Mouse (Mus musculus) spleen, adult 2 months (tissue): ENCODE data around the gene Smg6. TPM values are rescaled to one million over a fixed set of nuclear protein-coding genes. Genes with fewer than 3 reads are reported as not detected.

Experiments used
- DNase-seq, 2 experiments: peaks; one replicate each; pipeline versions ENCODE4 v3.0.0 to v3.0.0-alpha.2; 2012 to 2021; ENCODE audit warnings: low spot score in 2 of 2, low read depth in 1 of 2
- H3K27ac ChIP-seq: fragments of 200-500 bp; 2 replicates; pipeline ENCODE4 v1.5.1; 2012; ENCODE audit warnings: low read length, inconsistent platforms; ENCODE audit not compliant: insufficient read depth
- H3K27me3 ChIP-seq: fragments of 200-500 bp; 2 replicates; pipeline ENCODE4 v1.6.1; 2012; ENCODE audit warnings: mild to moderate bottlenecking, moderate library complexity, low read length, inconsistent platforms; ENCODE audit not compliant: control insufficient read depth, insufficient read depth
- H3K36me3 ChIP-seq: fragments of 200-500 bp; 2 replicates; pipeline ENCODE4 v1.6.1; 2012; ENCODE audit warnings: mild to moderate bottlenecking, low read length, inconsistent platforms; ENCODE audit not compliant: control insufficient read depth, insufficient read depth
- H3K4me1 ChIP-seq: fragments of 200-500 bp; 2 replicates; pipeline ENCODE4 v1.6.1; 2011; ENCODE audit warnings: inconsistent platforms; ENCODE audit not compliant: control insufficient read depth, insufficient read depth, insufficient read length
- H3K4me3 ChIP-seq: fragments of 200-500 bp; 2 replicates; pipeline ENCODE4 v1.5.1; 2011; ENCODE audit warnings: mild to moderate bottlenecking, inconsistent platforms; ENCODE audit not compliant: insufficient read depth, insufficient read length; ENCODE audit errors: extremely low read depth
- CTCF ChIP-seq: fragments of 200-500 bp; IDR thresholded peaks from 2 replicates; pipeline ENCODE4 v1.5.1; 2011; ENCODE audit warnings: mild to moderate bottlenecking, inconsistent platforms; ENCODE audit not compliant: insufficient read depth, insufficient read length, insufficient replicate concordance; ENCODE audit errors: extremely low read depth
- POLR2A ChIP-seq: fragments of 200-500 bp; IDR thresholded peaks from 2 replicates; pipeline ENCODE4 v1.6.1; 2011; ENCODE audit warnings: low read depth, low read length, inconsistent platforms
- WGBS: fragments of 180-500 bp; shearing (Covaris S2); methylation state at CpG from one replicate; pipeline ENCODE4 v1.1.7; 2018; 5-methylcytosine and 5-hydroxymethylcytosine counted together
- polyA plus RNA-seq: library from polyadenylated mRNA; depleted of rRNA; stranded (reverse); fragments of >200 nt; gene quantifications from 2 replicates; pipeline ENCODE4 v1.2.3, GENCODE M21; 2012

Smg6 gene
- polyA plus RNA-seq, 1 experiment: 28.6 TPM

DNA sequence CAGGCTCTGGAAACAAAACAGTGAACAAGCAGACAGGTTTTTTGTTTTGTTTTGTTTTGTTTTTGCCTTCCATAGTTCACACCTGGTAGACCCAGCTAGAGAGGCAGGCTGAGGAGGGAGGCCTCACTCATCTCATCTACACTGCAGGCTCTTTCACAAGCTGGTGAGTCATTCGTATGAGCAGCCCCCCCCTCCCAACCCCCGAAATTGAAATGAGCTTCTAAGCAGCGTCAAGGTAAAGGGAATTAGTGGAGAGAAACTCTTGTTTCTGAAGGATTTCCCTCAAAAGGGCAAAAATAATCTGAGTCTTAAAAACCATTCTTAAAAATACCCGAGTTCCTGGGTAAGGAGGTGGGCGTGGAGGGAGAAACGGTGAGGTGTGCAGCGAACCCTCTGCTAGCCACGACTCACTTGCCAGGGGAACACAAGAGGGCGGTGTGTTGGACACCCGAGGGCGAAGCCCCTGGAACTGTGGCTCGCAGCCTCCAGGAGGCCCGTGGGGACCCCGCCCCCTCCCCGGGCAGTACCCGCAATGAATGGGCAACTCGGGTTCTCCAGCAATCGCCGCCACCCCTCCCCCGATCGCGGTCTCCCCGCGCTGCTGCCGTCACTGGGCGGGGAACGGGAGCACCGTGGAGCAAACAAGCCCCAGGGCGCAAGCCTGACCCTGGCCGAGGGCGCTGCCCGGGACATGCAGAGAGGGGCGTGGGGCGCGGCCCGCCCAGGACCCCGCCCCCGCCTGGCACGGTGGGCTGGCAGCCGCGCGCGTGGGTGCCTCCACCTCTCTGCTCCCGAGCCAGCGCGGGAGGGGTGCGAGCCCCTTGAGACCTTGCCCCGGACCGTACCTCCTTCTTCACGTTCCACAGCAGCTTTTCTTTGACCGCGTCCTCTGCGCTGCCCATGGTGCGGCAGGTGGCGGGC, 29.4 kb upstream of the Smg6 start:
- DNase-seq: peak; percentile 8 to 41

DNA sequence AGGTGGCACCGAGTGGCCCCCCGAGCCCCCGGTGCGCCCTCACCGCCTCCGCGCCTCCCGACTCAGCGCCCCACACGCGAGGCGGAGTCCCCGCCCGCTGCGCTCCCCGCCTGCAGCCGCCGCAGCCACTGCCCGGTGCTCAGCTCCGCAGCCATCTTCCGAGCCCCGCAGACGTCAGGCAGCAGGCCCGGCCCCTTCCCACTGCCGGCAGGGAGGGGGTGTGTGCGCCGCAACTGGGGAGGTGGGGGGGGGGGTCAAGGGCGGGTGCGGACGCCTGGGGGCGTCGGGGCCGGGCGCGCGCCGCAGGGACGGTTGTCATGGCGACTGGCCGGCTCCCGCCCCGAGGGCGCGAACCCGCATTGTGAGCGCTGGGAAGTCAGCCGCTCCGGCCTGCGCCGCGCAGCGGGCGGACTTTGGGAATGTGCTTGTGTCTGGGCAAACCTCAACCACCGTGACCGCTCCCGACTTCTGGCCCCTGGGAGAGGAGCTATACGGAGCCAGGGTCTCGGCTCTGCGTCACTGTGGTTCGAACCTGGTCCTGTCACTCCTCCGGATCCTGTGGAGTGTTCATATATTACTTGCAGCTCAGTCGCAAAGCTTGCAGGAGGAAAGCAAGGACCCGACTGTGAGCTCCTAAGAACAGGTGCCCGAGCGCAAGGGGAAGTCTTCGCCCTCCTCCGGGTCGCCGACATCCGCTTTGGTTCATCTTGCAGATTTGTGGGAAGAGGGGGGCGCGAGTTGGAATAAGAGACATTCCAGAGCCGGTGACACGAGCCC, 28.5 kb upstream of the Smg6 start, which contains the start of gene Sgsm2:
TSS of gene Sgsm2 (minus strand) at position 160 of the 777 bp plus-strand sequence.
- no peaks in the 10 kb centered on the region for H3K27me3 ChIP-seq
- DNase-seq: peak; percentile 9 to 36

More for the DNA sequence above, 29.4 kb upstream of the Smg6 start:
- peaks cover 3% of the 10 kb centered on the region; the same call in 1 of the 2 replicates for H3K4me1 ChIP-seq
- TF ChIP-seq CTCF (no peak), POLR2A (no peak)
- H3K27ac ChIP-seq: no peak overlapping the region
- WGBS: under 1% methylated on average over 46 of the region's 55 CpGs
- peak overlapping the region; percentile 75 for H3K4me3 ChIP-seq
- H3K27me3 ChIP-seq: no peaks in the 10 kb centered on the region
- peaks cover 11% of the 10 kb centered on the region for H3K36me3 ChIP-seq

DNA sequence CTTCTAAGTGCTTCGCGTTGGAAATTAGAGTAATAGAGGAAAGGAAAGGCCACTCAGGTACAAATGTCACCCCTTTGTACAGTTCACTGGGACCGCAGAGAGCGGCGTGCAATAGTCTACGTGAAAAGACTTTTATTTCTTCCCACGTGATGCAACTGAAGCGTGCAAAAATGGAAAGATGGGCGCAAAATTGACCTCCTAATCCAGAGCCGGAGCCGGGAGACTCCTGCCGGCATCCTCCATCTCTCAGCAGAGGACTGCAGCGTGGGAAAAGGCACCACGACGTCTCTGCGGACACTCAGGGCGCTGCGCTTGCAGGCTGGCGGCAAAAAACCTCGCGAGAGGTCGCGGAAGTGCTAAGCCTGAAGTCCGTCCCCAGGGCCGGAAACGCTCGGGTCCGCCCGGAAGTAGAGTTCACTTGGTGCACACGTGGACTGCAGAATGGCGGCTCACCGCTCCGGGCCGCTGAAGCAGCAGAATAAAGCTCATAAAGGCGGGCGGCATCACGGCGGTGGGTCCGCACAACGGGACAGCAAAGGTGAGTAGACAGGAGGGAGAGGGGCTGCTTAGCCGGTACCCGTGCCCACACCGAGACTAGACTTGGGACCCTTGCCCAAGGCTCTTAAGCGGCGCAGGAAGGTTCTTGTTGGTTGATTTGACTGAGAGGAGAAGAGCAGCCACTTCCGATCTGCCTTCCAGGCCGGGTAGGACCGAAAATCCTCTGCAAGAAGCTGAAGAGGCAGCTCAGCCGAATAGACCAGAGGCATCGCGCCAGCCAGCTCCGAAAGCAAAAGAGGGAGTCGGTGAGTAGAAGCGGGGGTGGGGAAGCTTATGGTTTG, 27.7 kb upstream of the Smg6 start, which contains the start of gene Tsr1:
TSS of gene Tsr1 (plus strand) at position 394 of the 839 bp plus-strand sequence.
- TF ChIP-seq POLR2A (peak; percentile 68), CTCF (no peak)
- DNase-seq: peak; percentile 80 to 92
- Histone ChIP-seq H3K4me3 (peak within 1 kb of the TSS; percentile 75), H3K36me3 (peaks cover 21% of the 10 kb centered on the region), H3K4me1 (peaks cover 3% of the 10 kb centered on the region; the same call in 1 of the 2 replicates), H3K27me3 (no peaks in the 10 kb centered on the region), H3K27ac (peak within 1 kb of the TSS; percentile 67)
- under 1% methylated on average over 54 of the region's 54 CpGs for WGBS

More for the DNA sequence above, 28.5 kb upstream of the Smg6 start, which contains the start of gene Sgsm2:
- under 1% methylated on average over 73 of the region's 74 CpGs for WGBS
- H3K36me3 ChIP-seq: peaks cover 18% of the 10 kb centered on the region
- TF ChIP-seq POLR2A (no peak), CTCF (no peak)
- peaks cover 3% of the 10 kb centered on the region; the same call in 1 of the 2 replicates for H3K4me1 ChIP-seq
- H3K4me3 ChIP-seq: peak within 1 kb of the TSS; percentile 75
- H3K27ac ChIP-seq: peak within 1 kb of the TSS; percentile 67

DNA sequence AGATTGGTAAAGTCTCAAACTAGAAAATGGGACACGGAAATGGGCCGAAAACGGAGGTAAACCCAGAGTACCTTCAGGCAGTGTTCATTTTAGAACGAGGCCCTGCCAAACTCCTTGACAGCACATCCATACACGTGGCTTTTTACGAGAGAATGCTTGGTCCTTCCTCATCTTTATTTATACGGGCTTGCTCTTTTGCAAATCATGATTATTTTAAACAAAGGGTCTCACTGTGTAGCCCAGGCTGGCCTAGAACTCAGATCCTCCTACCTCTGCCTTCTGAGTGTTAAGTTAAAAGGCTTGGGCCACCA, 27.2 kb upstream of the Smg6 start:
- WGBS: 0% methylated on average over 7 of the region's 7 CpGs
- Histone ChIP-seq H3K36me3 (peaks cover 25% of the 10 kb centered on the region), H3K27me3 (no peaks in the 10 kb centered on the region), H3K4me1 (peaks cover 3% of the 10 kb centered on the region; the same call in 1 of the 2 replicates), H3K4me3 (peak overlapping the region; percentile 75), H3K27ac (peak overlapping the region; percentile 64)
- no peak for DNase-seq
- TF ChIP-seq CTCF: no peak
- no peak for TF ChIP-seq POLR2A

DNA sequence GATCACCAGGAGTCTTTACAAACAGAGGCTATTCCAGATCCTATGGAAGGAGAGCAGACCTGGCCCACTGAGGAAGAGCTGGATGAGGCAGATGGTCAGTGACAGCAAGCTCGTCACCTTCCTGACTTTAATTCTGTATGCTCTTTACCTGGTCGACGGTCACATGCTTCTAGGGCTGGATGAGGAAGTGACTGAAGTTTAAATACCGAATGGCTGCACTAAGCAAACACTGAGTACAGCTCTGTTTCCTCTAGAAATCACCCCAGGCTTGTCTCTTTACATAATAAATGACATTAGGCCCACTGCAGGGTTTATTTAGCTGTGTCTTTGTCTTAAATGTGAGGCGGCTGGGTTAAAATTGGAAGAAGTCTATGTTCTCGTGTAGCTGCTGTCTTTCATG, 24.1 kb upstream of the Smg6 start:
- TF ChIP-seq CTCF (no peak), POLR2A (no peak)
- peaks cover 50% of the 10 kb centered on the region for H3K36me3 ChIP-seq
- no peak overlapping the region for H3K27ac ChIP-seq
- no peak for DNase-seq
- peaks cover under 1% of the 10 kb centered on the region; the same call in 1 of the 2 replicates for H3K4me1 ChIP-seq
- no peaks in the 10 kb centered on the region for H3K27me3 ChIP-seq
- no peak overlapping the region for H3K4me3 ChIP-seq
- 78% methylated on average over 6 of the region's 6 CpGs for WGBS

DNA sequence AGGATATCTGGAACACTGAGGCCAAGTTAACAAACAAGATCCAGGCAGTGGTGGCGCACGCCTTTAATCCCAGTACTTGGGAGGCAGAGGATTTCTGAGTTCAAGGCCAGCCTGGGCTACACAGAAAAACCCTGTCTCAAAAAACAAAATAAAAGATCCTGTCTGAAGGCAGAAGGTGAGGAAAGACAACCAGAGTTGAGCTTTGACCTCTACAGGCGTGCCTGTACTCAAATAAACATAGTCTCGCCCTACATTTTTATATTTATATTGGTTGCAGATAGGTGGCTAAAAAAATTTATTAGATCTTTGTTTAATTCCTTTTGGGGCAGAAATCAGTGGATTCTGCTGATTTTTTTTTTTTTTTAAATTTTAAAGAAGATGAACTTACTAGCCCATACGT, 23.2 kb upstream of the Smg6 start:
- peaks cover 55% of the 10 kb centered on the region for H3K36me3 ChIP-seq
- WGBS: 91% methylated on average over 5 of the region's 5 CpGs
- DNase-seq: no peak
- H3K27me3 ChIP-seq: no peaks in the 10 kb centered on the region
- no peak overlapping the region for H3K27ac ChIP-seq
- no peak overlapping the region for H3K4me3 ChIP-seq
- TF ChIP-seq CTCF (no peak), POLR2A (no peak)
- H3K4me1 ChIP-seq: no peaks in the 10 kb centered on the region
